Mouse (Mus musculus) testis, adult 2 months (tissue): ENCODE results near the gene Cyth3.

Experiments
- CTCF ChIP-seq: fragments of 200-500 bp; IDR thresholded peaks from 2 replicates; pipeline ENCODE4 v1.5.1; 2012; ENCODE audit warnings: low read depth, mild to moderate bottlenecking, inconsistent platforms, low read length, moderate library complexity; ENCODE audit not compliant: control insufficient read depth, insufficient read depth, insufficient replicate concordance
- POLR2A ChIP-seq: fragments of 200-500 bp; IDR thresholded peaks from 2 replicates; pipeline ENCODE4 v1.6.1; 2012; ENCODE audit warnings: low read depth, mild to moderate bottlenecking, inconsistent platforms, low read length, moderate library complexity; ENCODE audit not compliant: control insufficient read depth

DNA sequence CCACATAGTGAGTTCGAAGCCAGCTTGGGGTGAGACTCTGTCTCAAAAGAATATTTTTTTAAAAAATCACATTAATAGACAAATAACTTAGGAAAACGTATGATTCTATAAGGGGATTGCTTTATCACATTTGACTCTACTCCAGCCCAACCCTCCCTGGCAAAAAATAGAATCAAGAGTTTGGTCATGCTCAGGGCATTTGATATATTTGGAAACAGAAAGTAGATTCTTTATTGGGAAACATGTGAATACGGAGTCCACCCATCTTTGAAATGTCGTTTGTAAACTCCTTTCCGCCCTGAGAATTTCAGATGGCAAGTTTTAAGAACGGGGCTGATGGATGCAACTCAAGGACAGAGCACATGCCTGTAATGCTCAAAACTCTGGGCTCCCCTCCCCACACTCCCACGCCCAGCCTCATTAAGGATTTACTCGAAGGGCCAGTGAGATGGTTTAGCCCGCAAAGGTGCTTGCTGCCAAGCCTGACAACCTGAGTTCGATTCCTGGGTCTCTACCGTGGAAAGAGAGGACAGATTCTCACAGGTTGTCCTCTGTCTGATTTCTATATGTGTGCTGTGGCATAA, 28.6 kb upstream of the Cyth3 start:
- TF ChIP-seq CTCF (no peak), POLR2A (no peak)
